Mouse (Mus musculus): ENCODE measurements around the gene Ndufaf3. TPM values are rescaled to one million over a fixed set of nuclear protein-coding genes. Genes with fewer than 3 reads are reported as not detected.
"Not testable (repeated sequence)": the region's sequence is repeated elsewhere in the genome, so short reads cannot be mapped to it uniquely, and the experiment has no call there.

The Ndufaf3 gene
- polyA plus RNA-seq (2014; fragmentation: Nextera tagmentation; extraction: Ambion mirVana), result 76.7 and 86.2 TPM in 2 replicates

- DNase-seq (peak; percentile 97), ATAC-seq (ENCODE audit: low FRiP score, low TSS enrichment) (peak; percentile 85)
- under 1% methylated on average over 73 of the region's 73 CpGs for WGBS
- Histone ChIP-seq H3K9me3 (ENCODE audit: control insufficient read depth, low read length) (no peaks in the 10 kb centered on the region), H3K4me3 (replicated peaks; ENCODE audit: low read depth, low read length) (peak within 1 kb of the TSS; percentile 73), H3K27me3 (ENCODE audit: control insufficient read depth, insufficient read depth, low read length) (no peaks in the 10 kb centered on the region), H3K9ac (replicated peaks; ENCODE audit: low read length) (peak within 1 kb of the TSS; percentile 84), H3K4me1 (ENCODE audit: control insufficient read depth, insufficient read depth, low read length) (peaks cover 30% of the 10 kb centered on the region), H3K4me2 (ENCODE audit: low read length) (peak within 1 kb of the TSS; percentile 100), H3K27ac (replicated peaks; ENCODE audit: low read depth, low read length) (peak within 1 kb of the TSS; percentile 96), H3K36me3 (ENCODE audit: control insufficient read depth, insufficient read depth, low read length) (peaks cover 50% of the 10 kb centered on the region)
Observed at GRCm38 (mm10) chr9:108566815-108567776, at the start of gene Ndufaf3. Gene Ndufaf3 (minus strand): TSS chr9:108567434.

DNA sequence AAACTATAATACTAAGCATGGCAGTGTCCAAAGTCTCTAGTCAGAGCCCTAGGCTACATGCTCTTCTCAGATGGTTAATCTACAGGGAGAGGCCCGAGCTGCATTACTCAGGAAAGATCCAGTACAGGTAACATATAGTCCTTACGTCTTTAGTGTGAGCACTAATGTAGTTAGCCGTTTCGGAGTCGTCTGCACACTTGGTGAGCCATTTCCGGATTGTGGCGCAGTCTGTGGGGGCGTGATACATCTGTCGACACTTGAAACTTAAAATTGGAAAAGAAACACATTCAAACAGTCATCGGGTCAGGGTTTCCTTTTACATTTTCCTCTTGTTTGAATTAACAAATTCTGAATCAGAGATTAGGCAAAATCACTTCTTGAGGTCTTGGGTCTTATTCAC lies 44.3 kb upstream of the Ndufaf3 start:
- no peak overlapping the region for H3K4me2 ChIP-seq (ENCODE audit: low read length)
- DNase-seq, result no peak
- ATAC-seq (ENCODE audit: low FRiP score, low TSS enrichment), result no peak
- no peak overlapping the region for H3K9ac ChIP-seq (replicated peaks; ENCODE audit: low read length)
- H3K4me3 ChIP-seq (replicated peaks; ENCODE audit: low read depth, low read length), result no peak overlapping the region
- H3K27ac ChIP-seq (replicated peaks; ENCODE audit: low read depth, low read length), result no peak overlapping the region
- no peaks in the 10 kb centered on the region for H3K4me1 ChIP-seq (ENCODE audit: control insufficient read depth, insufficient read depth, low read length)
- WGBS, result 98% methylated on average over 10 of the region's 10 CpGs
- H3K27me3 ChIP-seq (ENCODE audit: control insufficient read depth, insufficient read depth, low read length), result no peaks in the 10 kb centered on the region
- H3K36me3 ChIP-seq (ENCODE audit: control insufficient read depth, insufficient read depth, low read length), result peaks cover 95% of the 10 kb centered on the region
- H3K9me3 ChIP-seq (ENCODE audit: control insufficient read depth, low read length), result no peaks in the 10 kb centered on the region

DNA sequence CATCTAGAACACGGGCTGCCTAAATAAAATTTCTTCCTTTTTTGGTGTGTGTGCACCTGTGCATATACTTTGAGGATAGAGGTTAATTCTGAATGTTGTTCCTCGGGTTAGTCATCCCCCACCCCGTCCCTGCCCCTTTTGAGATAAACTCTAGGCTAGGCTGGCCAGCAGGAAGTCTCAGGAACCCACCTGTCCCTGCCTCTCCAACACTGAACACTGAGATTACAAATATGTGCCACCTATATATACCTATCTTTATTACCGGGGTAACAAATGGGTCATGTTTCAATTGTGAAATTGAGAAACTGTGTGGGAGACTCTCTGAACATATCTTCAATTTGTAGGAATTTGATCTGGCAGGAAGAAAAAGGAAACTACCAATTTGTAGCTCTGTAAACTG lies 41.7 kb upstream of the Ndufaf3 start:
- no peak overlapping the region for H3K4me3 ChIP-seq (replicated peaks; ENCODE audit: low read depth, low read length)
- DNase-seq, result no peak
- WGBS, result 95% methylated on average over 4 of the region's 4 CpGs

GRCm38 (mm10) chr9:108607929-108608328 lies 40.7 kb upstream of the Ndufaf3 start:
- H3K9me3 ChIP-seq (ENCODE audit: control insufficient read depth, low read length); H3K27ac ChIP-seq (replicated peaks; ENCODE audit: low read depth, low read length); H3K9ac ChIP-seq (replicated peaks; ENCODE audit: low read length); H3K4me1 ChIP-seq (ENCODE audit: control insufficient read depth, insufficient read depth, low read length); H3K27me3 ChIP-seq (ENCODE audit: control insufficient read depth, insufficient read depth, low read length); H3K4me2 ChIP-seq (ENCODE audit: low read length); ATAC-seq (ENCODE audit: low FRiP score, low TSS enrichment); DNase-seq; H3K4me3 ChIP-seq (replicated peaks; ENCODE audit: low read depth, low read length): not testable (repeated sequence)
- 91% methylated on average over 5 of the region's 5 CpGs for WGBS
- peaks cover 93% of the 10 kb centered on the region for H3K36me3 ChIP-seq (ENCODE audit: control insufficient read depth, insufficient read depth, low read length)

More for the DNA sequence above, 41.7 kb upstream of the Ndufaf3 start:
- H3K9me3 ChIP-seq (ENCODE audit: control insufficient read depth, low read length), result no peaks in the 10 kb centered on the region
- H3K27me3 ChIP-seq (ENCODE audit: control insufficient read depth, insufficient read depth, low read length), result no peaks in the 10 kb centered on the region
- no peak overlapping the region for H3K4me2 ChIP-seq (ENCODE audit: low read length)
- no peaks in the 10 kb centered on the region for H3K4me1 ChIP-seq (ENCODE audit: control insufficient read depth, insufficient read depth, low read length)
- no peak overlapping the region for H3K9ac ChIP-seq (replicated peaks; ENCODE audit: low read length)
- peaks cover 93% of the 10 kb centered on the region for H3K36me3 ChIP-seq (ENCODE audit: control insufficient read depth, insufficient read depth, low read length)
- H3K27ac ChIP-seq (replicated peaks; ENCODE audit: low read depth, low read length), result no peak overlapping the region
- ATAC-seq (ENCODE audit: low FRiP score, low TSS enrichment), result no peak

- Histone ChIP-seq H3K4me3 (replicated peaks; ENCODE audit: low read depth, low read length) (no peak overlapping the region), H3K4me2 (ENCODE audit: low read length) (no peak overlapping the region), H3K36me3 (ENCODE audit: control insufficient read depth, insufficient read depth, low read length) (peaks cover 41% of the 10 kb centered on the region), H3K9me3 (ENCODE audit: control insufficient read depth, low read length) (no peaks in the 10 kb centered on the region), H3K4me1 (ENCODE audit: control insufficient read depth, insufficient read depth, low read length) (no peaks in the 10 kb centered on the region), H3K27me3 (ENCODE audit: control insufficient read depth, insufficient read depth, low read length) (no peaks in the 10 kb centered on the region), H3K27ac (replicated peaks; ENCODE audit: low read depth, low read length) (no peak overlapping the region), H3K9ac (replicated peaks; ENCODE audit: low read length) (no peak overlapping the region)
- 91% methylated on average over 4 of the region's 4 CpGs for WGBS
- ATAC-seq (ENCODE audit: low FRiP score, low TSS enrichment) (no peak), DNase-seq (no peak)
Observed at GRCm38 (mm10) chr9:108601986-108602385, 34.8 kb upstream of the Ndufaf3 start.

DNA sequence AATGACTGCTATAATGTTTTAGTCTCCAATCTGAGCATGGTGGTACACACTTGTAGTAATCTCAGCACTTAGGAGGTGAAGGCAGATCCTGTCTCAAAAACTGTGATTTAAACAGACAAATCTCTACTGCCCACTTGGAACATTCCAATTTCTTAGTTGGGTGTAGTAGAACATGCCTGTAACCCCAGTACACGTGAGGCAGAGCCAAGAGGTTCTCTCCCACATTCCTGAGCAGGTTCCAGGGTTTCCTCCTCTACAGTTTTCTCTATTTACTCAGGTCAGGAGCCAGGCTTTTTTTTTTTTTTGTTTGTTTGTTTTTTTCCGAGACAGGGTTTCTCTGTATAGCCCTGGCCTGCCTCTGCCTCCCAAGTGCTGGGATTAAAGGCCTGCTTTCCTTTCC lies 32.8 kb upstream of the Ndufaf3 start:
- Histone ChIP-seq H3K27ac (replicated peaks; ENCODE audit: low read depth, low read length) (no peak overlapping the region), H3K4me3 (replicated peaks; ENCODE audit: low read depth, low read length) (no peak overlapping the region), H3K27me3 (ENCODE audit: control insufficient read depth, insufficient read depth, low read length) (no peaks in the 10 kb centered on the region), H3K4me2 (ENCODE audit: low read length) (no peak overlapping the region), H3K36me3 (ENCODE audit: control insufficient read depth, insufficient read depth, low read length) (peaks cover 27% of the 10 kb centered on the region), H3K9ac (replicated peaks; ENCODE audit: low read length) (no peak overlapping the region), H3K4me1 (ENCODE audit: control insufficient read depth, insufficient read depth, low read length) (peaks cover 10% of the 10 kb centered on the region; the same call in 1 of the 2 replicates), H3K9me3 (ENCODE audit: control insufficient read depth, low read length) (no peaks in the 10 kb centered on the region)
- DNase-seq (no peak), ATAC-seq (ENCODE audit: low FRiP score, low TSS enrichment) (no peak)
- WGBS, result 70% methylated on average over 2 of the region's 2 CpGs

- Histone ChIP-seq H3K27ac (replicated peaks; ENCODE audit: low read depth, low read length) (no peak overlapping the region), H3K4me1 (ENCODE audit: control insufficient read depth, insufficient read depth, low read length) (peaks cover 10% of the 10 kb centered on the region; the same call in 1 of the 2 replicates), H3K27me3 (ENCODE audit: control insufficient read depth, insufficient read depth, low read length) (no peaks in the 10 kb centered on the region), H3K4me2 (ENCODE audit: low read length) (no peak overlapping the region), H3K4me3 (replicated peaks; ENCODE audit: low read depth, low read length) (no peak overlapping the region), H3K9me3 (ENCODE audit: control insufficient read depth, low read length) (no peaks in the 10 kb centered on the region), H3K36me3 (ENCODE audit: control insufficient read depth, insufficient read depth, low read length) (peaks cover 19% of the 10 kb centered on the region), H3K9ac (replicated peaks; ENCODE audit: low read length) (no peak overlapping the region)
- peak; percentile 72 for DNase-seq
- no peak for ATAC-seq (ENCODE audit: low FRiP score, low TSS enrichment)
- 74% methylated on average over 4 of the region's 4 CpGs for WGBS
Observed at GRCm38 (mm10) chr9:108599021-108599566, 31.9 kb upstream of the Ndufaf3 start.

DNA sequence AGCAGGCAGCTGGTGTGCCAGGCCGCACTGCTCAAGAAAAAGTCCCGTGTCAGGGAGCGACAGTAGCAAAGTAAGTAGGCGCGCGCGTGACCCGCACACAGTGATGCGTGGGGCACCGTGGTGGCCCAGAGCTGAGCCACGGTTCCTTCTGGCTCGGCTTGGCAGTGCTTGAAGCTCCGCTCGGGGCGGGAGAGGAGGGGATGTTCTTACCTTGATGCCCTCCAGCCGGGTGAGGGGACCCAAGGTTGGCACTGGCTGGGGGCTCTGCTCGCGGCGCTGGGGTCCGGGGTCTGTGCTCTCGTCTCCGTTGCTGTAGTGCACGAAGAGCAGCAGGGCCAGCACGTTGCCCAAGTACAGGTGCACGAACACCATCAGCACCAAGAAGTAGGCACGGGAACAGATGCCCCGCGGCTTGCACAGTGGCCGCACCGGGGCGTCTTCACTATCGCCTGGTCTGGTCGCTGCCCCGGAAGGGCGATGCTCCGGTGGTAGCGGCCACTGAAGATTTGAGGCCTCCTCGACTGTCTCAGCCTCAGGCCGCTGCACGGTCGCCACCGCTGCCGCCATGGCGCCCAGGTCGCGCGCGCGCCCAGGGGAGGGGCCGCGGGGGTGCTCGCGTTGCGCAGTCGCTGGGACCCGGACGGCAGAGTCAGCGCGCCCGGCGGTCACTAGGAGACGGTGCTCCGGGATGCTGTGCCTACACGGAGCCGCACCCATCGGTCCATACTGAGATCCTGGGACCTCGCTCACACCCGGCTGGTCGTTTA lies 29.9 kb upstream of the Ndufaf3 start, which contains the start of gene P4htm:
Gene P4htm, minus strand, starts transcription at position 670 of the 767 bp plus-strand sequence.
- Histone ChIP-seq H3K27me3 (ENCODE audit: control insufficient read depth, insufficient read depth, low read length) (no peaks in the 10 kb centered on the region), H3K4me1 (ENCODE audit: control insufficient read depth, insufficient read depth, low read length) (peaks cover 10% of the 10 kb centered on the region; the same call in 1 of the 2 replicates), H3K4me3 (replicated peaks; ENCODE audit: low read depth, low read length) (peak within 1 kb of the TSS; percentile 68), H3K9me3 (ENCODE audit: control insufficient read depth, low read length) (no peaks in the 10 kb centered on the region), H3K9ac (replicated peaks; ENCODE audit: low read length) (peak within 1 kb of the TSS; percentile 81), H3K4me2 (ENCODE audit: low read length) (peak within 1 kb of the TSS; percentile 91), H3K36me3 (ENCODE audit: control insufficient read depth, insufficient read depth, low read length) (no peaks in the 10 kb centered on the region), H3K27ac (replicated peaks; ENCODE audit: low read depth, low read length) (peak within 1 kb of the TSS; percentile 78)
- ATAC-seq (ENCODE audit: low FRiP score, low TSS enrichment) (peak; percentile 86), DNase-seq (peak; percentile 88)
- WGBS, result 2% methylated on average over 61 of the region's 69 CpGs
